Mouse (Mus musculus): ENCODE results near the gene Nlrp2. TPM values are rescaled to one million over a fixed set of nuclear protein-coding genes. Genes with fewer than 3 reads are reported as not detected.

Nlrp2 gene
- not detected in 2 replicates for polyA plus RNA-seq (2012)

GRCm38 (mm10) chr7:5350935-5351334 is at the start of gene Nlrp2:
TSS of gene Nlrp2 (minus strand) at chr7:5351035.

GRCm38 (mm10) chr7:5350237-5350636 is 598 bp downstream of the Nlrp2 start, which contains the start of gene Gm5065:
TSS of gene Gm5065 (plus strand) at chr7:5350537.

Other genes starting within 250 kb of the Nlrp2 start
- not detected in 2 replicates for gene Rfpl4, start 234.1 kb downstream of the Nlrp2 start, polyA plus RNA-seq (2012)
- 0.11 TPM in 1 of 2 replicates, not detected in the other for gene Rasl2-9, start 225.1 kb downstream of the Nlrp2 start, polyA plus RNA-seq (2012)
- gene Vmn1r55, start 201.4 kb downstream of the Nlrp2 start, polyA plus RNA-seq (2012), result not detected in 2 replicates
- gene Vmn1r56, start 154.3 kb downstream of the Nlrp2 start, polyA plus RNA-seq (2012), result not detected in 2 replicates
- gene Vmn1r57, start 132.5 kb downstream of the Nlrp2 start, polyA plus RNA-seq (2012), result not detected in 2 replicates
- not detected in 2 replicates for gene Gm5065, start 498 bp downstream of the Nlrp2 start, polyA plus RNA-seq (2012)
- not detected in 2 replicates for gene Vmn1r58, start 62.4 kb upstream of the Nlrp2 start, polyA plus RNA-seq (2012)
- not detected in 2 replicates for gene Vmn1r59, start 105.7 kb upstream of the Nlrp2 start, polyA plus RNA-seq (2012)
- gene Vmn2r28, start 142.9 kb upstream of the Nlrp2 start, polyA plus RNA-seq (2012), result 0.02 TPM in 1 of 2 replicates, not detected in the other
- gene Vmn1r60, start 196.3 kb upstream of the Nlrp2 start, polyA plus RNA-seq (2012), result not detected in 2 replicates

Data from megakaryocyte-erythroid progenitor cell, adult 5 weeks (primary cell).